Mouse (Mus musculus) ZHBTc4 (cell line): Measurements from ENCODE around the gene Serhl.
"Not testable (repeated sequence)": the region's sequence is repeated elsewhere in the genome, so short reads cannot be mapped to it uniquely, and the experiment has no call there.

ENCODE experiments used
- DNase-seq: peaks from one replicate; pipeline ENCODE4 v3.0.0-alpha.2; 2011; ENCODE audit warnings: low read depth, low spot score

Serhl gene

DNA sequence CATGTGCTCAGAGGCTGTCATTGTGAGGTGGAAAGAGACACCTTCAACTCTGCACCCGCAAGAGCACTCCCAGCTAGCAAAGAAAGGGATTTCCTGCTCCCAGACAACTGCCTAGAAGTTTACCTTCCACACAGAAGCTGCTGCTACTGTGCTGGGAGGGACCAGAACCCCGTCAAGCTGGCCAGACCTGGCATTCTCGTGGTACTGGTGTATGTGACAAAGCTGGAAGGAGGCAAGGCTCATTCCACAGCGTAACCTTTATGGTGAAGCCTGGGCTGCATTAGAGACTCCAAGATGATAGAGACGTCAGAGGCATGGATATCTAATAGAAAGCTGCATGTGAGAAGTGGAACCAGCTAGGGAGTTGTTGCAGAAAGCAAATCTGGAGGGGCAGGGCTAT lies 35.3 kb downstream of the Serhl start:
- DNase-seq, result no peak

- DNase-seq, result no peak
Measured at GRCm38 (mm10) chr15:83126582-83126981, 37.3 kb downstream of the Serhl start.

- DNase-seq, result not testable (repeated sequence)
Measured at GRCm38 (mm10) chr15:83127037-83127436, 37.7 kb downstream of the Serhl start.

DNA sequence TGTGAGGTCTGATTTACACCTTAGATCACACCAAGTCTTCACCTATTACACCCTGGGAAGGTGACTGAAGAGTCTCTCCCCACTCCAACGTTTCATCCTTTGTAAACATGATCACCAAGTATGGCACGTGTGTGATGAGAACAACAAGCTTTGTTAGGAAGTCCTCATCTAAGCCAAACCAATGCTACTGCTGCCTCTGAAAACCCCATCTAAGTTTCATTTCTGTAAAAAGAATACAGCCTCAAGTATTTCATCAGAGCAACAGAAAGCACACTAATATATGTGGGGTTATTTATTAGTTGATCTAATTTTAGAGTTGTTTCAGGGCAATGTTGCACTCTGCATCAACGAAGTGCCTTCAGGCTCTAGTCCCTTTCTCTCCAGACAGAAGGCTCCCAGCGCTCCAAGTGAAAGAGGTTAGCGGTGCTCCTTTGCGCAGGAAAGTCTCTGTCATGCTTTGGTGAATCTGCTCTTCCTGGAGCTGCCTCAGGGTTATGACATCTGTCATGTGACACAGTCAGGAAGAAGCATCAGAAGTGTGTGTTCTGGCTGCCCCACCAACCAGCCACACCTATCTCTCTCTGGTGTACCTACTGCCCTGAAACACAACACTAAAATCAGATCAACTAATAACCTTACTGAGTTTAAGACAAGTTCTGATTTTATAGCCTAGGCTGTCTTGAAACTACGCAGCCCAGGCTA lies 40.4 kb downstream of the Serhl start:
- no peak for DNase-seq

GRCm38 (mm10) chr15:83134671-83135070 lies 45.4 kb downstream of the Serhl start:
- no peak for DNase-seq

DNA sequence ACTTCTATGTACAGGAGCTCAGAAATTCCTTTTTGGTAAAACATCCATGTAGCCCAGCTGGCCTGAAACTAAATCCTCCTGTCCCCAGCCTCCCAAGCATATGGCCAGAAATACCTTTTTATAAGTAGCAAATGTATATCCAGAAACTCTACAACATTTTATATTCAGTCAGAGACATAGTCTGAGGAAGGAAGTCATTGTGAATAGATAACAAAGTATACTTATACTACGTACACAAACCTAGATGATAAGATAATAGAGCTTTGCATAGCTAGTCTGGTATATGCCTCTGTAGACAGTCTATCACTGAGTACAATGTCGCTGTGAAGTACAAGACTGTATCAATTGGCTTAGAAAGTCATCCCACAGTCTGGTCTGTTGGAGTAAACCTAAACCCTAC lies 46.3 kb downstream of the Serhl start:
- DNase-seq, result no peak

DNA sequence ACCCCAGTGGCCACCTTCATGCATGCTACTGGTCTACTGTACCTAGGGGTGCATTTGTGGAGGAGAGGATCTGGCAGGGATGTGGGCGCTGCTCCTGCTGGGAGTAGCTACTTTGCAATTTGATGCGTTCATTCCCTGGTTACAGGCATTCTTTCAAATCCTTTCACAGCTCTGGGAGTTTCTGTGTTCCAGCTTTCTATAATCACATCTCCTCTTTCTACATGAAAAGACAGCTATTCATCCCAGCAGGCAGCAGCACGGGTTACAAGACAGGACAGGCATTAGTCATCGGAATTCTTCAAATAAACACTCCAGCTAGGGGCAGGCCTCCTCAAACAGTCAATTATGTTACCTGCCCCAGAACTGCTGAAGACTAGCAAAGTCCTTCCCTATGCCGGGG lies 53.6 kb downstream of the Serhl start:
- DNase-seq, result no peak

GRCm38 (mm10) chr15:83145541-83145940 lies 56.2 kb downstream of the Serhl start:
- DNase-seq, result no peak

GRCm38 (mm10) chr15:83148395-83148794 lies 59.1 kb downstream of the Serhl start:
- peak; percentile 54 for DNase-seq

GRCm38 (mm10) chr15:83148801-83149195 lies 59.5 kb downstream of the Serhl start:
- no peak for DNase-seq

GRCm38 (mm10) chr15:83149196-83150072 lies 60.1 kb downstream of the Serhl start, which contains the start of gene Poldip3:
Gene Poldip3, minus strand, starts transcription at chr15:83149384.
- DNase-seq, result peak; percentile 98

DNA sequence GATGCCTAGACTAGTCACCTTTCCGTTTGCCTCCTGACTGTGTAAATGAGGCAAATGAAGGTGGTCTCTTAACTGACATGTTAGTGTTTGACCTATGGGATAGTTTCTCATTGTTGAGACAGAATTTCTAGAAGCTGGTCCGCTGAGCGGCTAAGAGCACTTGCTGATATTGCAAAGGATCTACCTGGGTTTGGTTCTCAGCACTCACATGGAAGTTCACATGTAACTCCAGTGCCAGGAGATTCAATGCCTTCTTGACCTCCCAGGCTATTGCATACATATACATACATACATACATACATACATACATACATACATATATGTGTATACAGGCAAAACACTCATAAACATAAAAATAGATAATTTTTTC lies 60.8 kb downstream of the Serhl start:
- DNase-seq, result no peak

GRCm38 (mm10) chr15:83150694-83151093 lies 61.4 kb downstream of the Serhl start:
- no peak for DNase-seq

GRCm38 (mm10) chr15:83154309-83154708 lies 65.0 kb downstream of the Serhl start:
- DNase-seq, result no peak

GRCm38 (mm10) chr15:83155672-83156419 lies 66.5 kb downstream of the Serhl start:
- DNase-seq, result no peak

GRCm38 (mm10) chr15:83156929-83157666 lies 67.8 kb downstream of the Serhl start:
- peak; percentile 91 for DNase-seq

GRCm38 (mm10) chr15:83157667-83158064 lies 68.4 kb downstream of the Serhl start:
- no peak for DNase-seq

GRCm38 (mm10) chr15:83158587-83159160 lies 69.4 kb downstream of the Serhl start:
- DNase-seq, result no peak

DNA sequence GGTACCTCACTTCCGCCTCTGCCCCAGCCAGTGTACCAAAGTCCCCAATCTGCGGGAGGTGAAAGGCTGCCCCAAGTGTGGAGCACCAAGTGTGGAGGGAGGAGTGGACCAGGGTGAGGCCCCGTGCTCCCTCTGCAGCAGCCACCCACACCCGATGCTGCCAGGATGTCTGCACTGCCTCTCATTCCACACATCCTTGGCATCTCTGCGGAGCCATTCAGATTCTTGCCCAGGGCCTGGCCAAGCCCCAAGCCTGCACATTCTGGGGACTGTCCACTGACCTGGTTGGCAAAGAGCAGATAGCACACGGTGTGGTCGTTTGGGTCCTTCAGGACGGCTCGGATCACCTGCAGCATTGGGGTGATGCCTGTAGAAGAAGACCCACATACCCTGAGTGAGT lies 70.5 kb downstream of the Serhl start:
- no peak for DNase-seq

DNA sequence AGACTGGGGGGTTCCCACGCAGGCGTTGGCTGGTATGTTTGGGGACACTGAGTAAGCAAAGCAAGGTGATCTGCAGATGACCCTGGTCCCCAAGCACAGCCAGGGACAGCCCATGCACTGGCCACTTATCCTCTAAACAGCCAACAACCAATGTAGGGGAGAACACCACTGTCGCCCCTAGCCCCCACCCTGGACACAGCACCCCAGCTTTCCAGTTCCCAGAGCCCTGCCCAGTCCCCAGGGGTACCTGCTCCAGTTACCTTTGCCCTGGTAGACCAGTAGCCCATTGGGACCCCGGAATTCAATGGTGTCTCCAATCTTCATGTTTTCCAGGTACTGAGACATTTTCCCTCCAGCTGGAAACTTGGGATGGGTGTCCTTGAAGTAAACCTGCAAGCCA lies 71.3 kb downstream of the Serhl start:
- no peak for DNase-seq
